ENCODE assay signal across 8 mouse cellular contexts in the genomic region with DNA sequence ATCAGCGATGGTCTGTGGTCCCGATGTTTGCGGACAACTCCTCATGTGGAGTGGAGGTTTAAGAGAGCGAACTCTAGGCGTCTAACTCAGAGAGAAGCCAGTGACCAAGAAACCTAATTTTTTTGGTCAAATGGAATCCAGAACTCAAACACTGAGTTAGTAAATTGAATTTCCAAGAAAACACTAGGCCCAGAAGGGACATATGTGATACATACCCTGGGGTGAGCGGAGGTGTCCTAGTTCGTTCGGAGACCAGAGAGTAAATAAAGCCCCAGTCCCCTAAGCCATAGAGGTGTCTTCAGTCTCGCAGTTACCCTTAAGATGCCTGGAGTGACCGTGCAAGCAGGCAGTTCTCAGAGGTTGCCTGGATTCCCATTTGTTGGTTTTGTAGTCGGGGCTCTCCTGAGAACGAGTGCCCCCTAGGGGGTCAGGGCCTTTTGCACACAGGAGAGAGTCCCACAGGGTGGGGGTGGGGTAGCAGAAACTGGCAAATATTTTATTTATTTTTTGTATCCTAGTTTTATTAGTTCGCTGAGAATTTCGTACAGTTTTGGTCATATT. TPM values are rescaled to one million over a fixed set of nuclear protein-coding genes. Genes with fewer than 3 reads are reported as not detected.
A peak's percentile ranks its signal among the peaks of the same experiment; 100 is the strongest.
DNase-seq lines count a peak whose midpoint lies in the region; ATAC-seq and TF ChIP-seq lines count a peak whose summit lies in the region.

No protein-coding gene starts in this region.

- H3K9ac ChIP-seq in kidney, embryonic 15.5 days = no peak overlapping the region
- no peak overlapping the region for H3K9ac ChIP-seq in heart, embryonic 15.5 days
- no peak overlapping the region; the same call in 1 of the 2 replicates for H3K9ac ChIP-seq in liver, adult 2 months (ENCODE audit: low read depth, low read length)

- H3K79me2 ChIP-seq in liver, adult 2 months (ENCODE audit: control insufficient read depth, insufficient read depth, low read length) = no peaks in the 10 kb centered on the region

- DNase-seq in kidney, adult 8-10 months = no peak
- no peak for DNase-seq in liver, adult 2 months (ENCODE audit: extremely low read depth, low read depth, low spot score)
- peak; percentile 52 for DNase-seq in naive thymus-derived CD4-positive, alpha-beta T cell, adult 2 months (ENCODE audit: low read depth)
- DNase-seq in adrenal gland, adult 18-20 months (ENCODE audit: low spot score in 2 of 2) = no peak
- DNase-seq in ovary, postnatal 36 days (ENCODE audit: low spot score) = no peak
- no peak for DNase-seq in cerebellum, postnatal 36 days

- peak overlapping the region; percentile 83 for H3K4me2 ChIP-seq in kidney, embryonic 15.5 days
- peak overlapping the region; percentile 99 for H3K4me2 ChIP-seq in heart, embryonic 15.5 days

- peaks cover 48% of the 10 kb centered on the region for H3K27me3 ChIP-seq in kidney, embryonic 15.5 days
- H3K27me3 ChIP-seq in heart, embryonic 15.5 days = peaks cover 30% of the 10 kb centered on the region
- peaks cover 10% of the 10 kb centered on the region; the same call in 1 of the 2 replicates for H3K27me3 ChIP-seq in liver, adult 2 months (ENCODE audit: control insufficient read depth, insufficient read depth, low read length)

- no peak overlapping the region for H3K27ac ChIP-seq in kidney, embryonic 15.5 days
- no peak overlapping the region for H3K27ac ChIP-seq in heart, embryonic 15.5 days
- H3K27ac ChIP-seq in liver, adult 2 months (replicated peaks; ENCODE audit: insufficient read depth, low read depth, low read length) = no peak overlapping the region

- H3K4me1 ChIP-seq in kidney, embryonic 15.5 days = peaks cover 28% of the 10 kb centered on the region
- peaks cover 20% of the 10 kb centered on the region for H3K4me1 ChIP-seq in heart, embryonic 15.5 days (replicated peaks)
- H3K4me1 ChIP-seq in liver, adult 2 months (ENCODE audit: control insufficient read depth, insufficient read depth, low read length) = peaks cover 5% of the 10 kb centered on the region

- peak overlapping the region; percentile 51 for H3K4me3 ChIP-seq in kidney, embryonic 15.5 days (replicated peaks)
- peak overlapping the region; percentile 65 for H3K4me3 ChIP-seq in heart, embryonic 15.5 days
- H3K4me3 ChIP-seq in liver, adult 2 months (ENCODE audit: insufficient read depth, low read depth, low read length) = 0 out of 2 replicates have a peak overlapping the region, but pooled peaks have one; percentile 11

- TF ChIP-seq CTCF in liver, adult 2 months (IDR thresholded peaks at IDR 0.05; ENCODE audit: low read depth, low read length) = peak; percentile 14; the same call in 1 of the 2 replicates

- 5% methylated on average over 14 of the region's 14 CpGs for WGBS in kidney, embryonic 15.5 days
- 4% methylated on average over 14 of the region's 14 CpGs for WGBS in heart, embryonic 15.5 days
- 15% methylated on average over 14 of the region's 14 CpGs for WGBS in liver, adult 2 months

- ATAC-seq in kidney, embryonic 15.5 days (replicated peaks; ENCODE audit: low FRiP score) = no peak
- no peak for ATAC-seq in heart, embryonic 15.5 days (replicated peaks; ENCODE audit: insufficient number of reproducible peaks, insufficient read depth, low FRiP score, low read depth)

- TF ChIP-seq POLR2A in liver, adult 2 months (IDR thresholded peaks at IDR 0.05; ENCODE audit: extremely low read depth, insufficient read depth, low read length) = no peak

- H3K9me3 ChIP-seq in kidney, embryonic 15.5 days (replicated peaks) = no peaks in the 10 kb centered on the region
- no peaks in the 10 kb centered on the region for H3K9me3 ChIP-seq in heart, embryonic 15.5 days (replicated peaks)

- H3K36me3 ChIP-seq in kidney, embryonic 15.5 days = no peaks in the 10 kb centered on the region
- H3K36me3 ChIP-seq in heart, embryonic 15.5 days = no peaks in the 10 kb centered on the region
- H3K36me3 ChIP-seq in liver, adult 2 months (ENCODE audit: control insufficient read depth, insufficient read depth, low read length) = no peaks in the 10 kb centered on the region

RNA-seq across cellular contexts. Expression of a gene that starts 6.4 kb away (rescaled TPM):
- polyA plus RNA-seq in kidney, embryonic 15.5 days (2015; fragmentation: Nextera tagmentation; extraction: Ambion mirVana) = 23.3 and 27.5 TPM in 2 replicates
- 16.2 and 120 TPM in 2 replicates for polyA plus RNA-seq in heart, embryonic 15.5 days (2015; fragmentation: Nextera tagmentation; extraction: Ambion mirVana)
- total RNA-seq in liver, adult 2 months (2014; rRNA removed) = 25.2 and 59.5 TPM in 2 replicates
- polyA plus RNA-seq in liver, adult 2 months (2012; rRNA removed) = 80.4 and 156 TPM in 2 replicates
- 100 to 1,000 TPM in 1 of 2 experiments, 10 to 100 TPM in 1; 90.9 to 173 TPM for total RNA-seq in adrenal gland, adult 18-20 months (2021)

RNA-seq across cellular contexts. Expression of a gene that starts 23.7 kb away (rescaled TPM):
- 2.1 and 2.3 TPM in 2 replicates for polyA plus RNA-seq in kidney, embryonic 15.5 days (2015; fragmentation: Nextera tagmentation; extraction: Ambion mirVana)
- polyA plus RNA-seq in heart, embryonic 15.5 days (2015; fragmentation: Nextera tagmentation; extraction: Ambion mirVana) = 5.9 and 42.6 TPM in 2 replicates
- 32.8 and 58.4 TPM in 2 replicates for total RNA-seq in liver, adult 2 months (2014; rRNA removed)
- 42.8 and 78.0 TPM in 2 replicates for polyA plus RNA-seq in liver, adult 2 months (2012; rRNA removed)
- total RNA-seq in adrenal gland, adult 18-20 months (2021) = 100 to 1,000 TPM; 119 to 219 TPM

RNA-seq across cellular contexts. Expression of a gene that starts 25.2 kb away (rescaled TPM):
- polyA plus RNA-seq in kidney, embryonic 15.5 days (2015; fragmentation: Nextera tagmentation; extraction: Ambion mirVana) = 0.13 TPM in 1 of 2 replicates, not detected in the other
- 0.14 and 0.30 TPM in 2 replicates for polyA plus RNA-seq in heart, embryonic 15.5 days (2015; fragmentation: Nextera tagmentation; extraction: Ambion mirVana)
- total RNA-seq in liver, adult 2 months (2014; rRNA removed) = 1.5 and 1.6 TPM in 2 replicates
- 0.96 and 2.9 TPM in 2 replicates for polyA plus RNA-seq in liver, adult 2 months (2012; rRNA removed)
- total RNA-seq in adrenal gland, adult 18-20 months (2021) = under 1 TPM; 0.40 to 0.99 TPM

RNA-seq across cellular contexts. Expression of a gene that starts 41.8 kb away (rescaled TPM):
- 6.2 and 6.9 TPM in 2 replicates for polyA plus RNA-seq in kidney, embryonic 15.5 days (2015; fragmentation: Nextera tagmentation; extraction: Ambion mirVana)
- 5.6 and 28.9 TPM in 2 replicates for polyA plus RNA-seq in heart, embryonic 15.5 days (2015; fragmentation: Nextera tagmentation; extraction: Ambion mirVana)
- 18.5 and 38.0 TPM in 2 replicates for total RNA-seq in liver, adult 2 months (2014; rRNA removed)
- polyA plus RNA-seq in liver, adult 2 months (2012; rRNA removed) = 23.3 and 39.5 TPM in 2 replicates
- 100 to 1,000 TPM; 134 to 220 TPM for total RNA-seq in adrenal gland, adult 18-20 months (2021)

Comparison
In these comparisons a context has a peak if more than half of its experiments do, and no peak if none do; other contexts are left out.
1. H3K4me3 ChIP-seq: peak in every context shown above with its lines; median percentile 65 in heart, embryonic 15.5 days; 51 in kidney, embryonic 15.5 days; 11 in liver, adult 2 months.